Mouse (Mus musculus): ENCODE data around the gene Disc1. TPM values are rescaled to one million over a fixed set of nuclear protein-coding genes. Genes with fewer than 3 reads are reported as not detected.

The Disc1 gene
- polyA plus RNA-seq, 1 experiment from 2014 or later = 0.19 TPM

DNA sequence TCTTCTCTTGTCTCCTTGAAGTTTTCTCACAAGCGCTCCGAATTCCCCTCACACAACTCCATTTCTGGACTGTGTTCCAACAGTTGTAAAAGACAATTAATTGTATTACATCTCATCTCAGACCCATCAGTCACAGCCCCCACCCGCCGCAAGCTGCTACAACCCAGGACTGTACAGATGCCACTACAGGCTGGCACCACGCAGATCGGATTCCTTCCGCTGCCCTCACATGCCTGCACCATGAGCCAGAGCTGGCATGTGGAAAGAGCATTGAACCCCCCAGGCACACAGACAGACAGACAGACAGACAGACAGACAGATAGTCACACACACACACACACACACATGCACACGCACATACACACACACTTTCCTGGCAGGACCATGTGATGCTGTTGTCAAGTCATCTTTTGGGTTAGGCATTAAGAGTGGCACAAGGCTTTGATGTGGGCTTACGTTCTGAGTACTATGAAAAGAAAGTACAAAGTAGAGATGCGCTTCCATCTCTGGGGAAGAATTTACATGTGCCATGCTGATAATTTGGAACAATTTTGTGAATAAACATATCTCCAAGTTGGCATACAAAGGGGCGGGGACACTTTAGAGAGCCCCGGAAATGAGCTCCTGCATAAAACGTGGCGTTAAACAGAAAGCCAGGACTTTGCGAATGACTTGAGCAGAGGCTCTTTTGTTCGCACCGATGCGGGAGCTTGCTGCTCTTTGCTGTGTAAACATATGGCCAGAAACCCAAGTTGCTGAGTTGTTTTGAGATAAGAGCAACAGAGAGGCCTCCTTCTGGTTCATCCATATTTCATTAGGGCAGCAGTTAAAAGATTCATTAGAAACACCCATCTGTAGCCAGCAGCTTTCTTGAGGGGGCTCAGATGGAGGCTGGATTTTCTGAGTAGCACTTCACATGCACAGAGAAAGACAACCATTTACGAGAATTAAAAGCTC is 26.7 kb downstream of the Disc1 start:
- no peak overlapping the region for H3K4me2 ChIP-seq (ENCODE audit: low read depth, low read length)
- no peak overlapping the region for H3K4me3 ChIP-seq (ENCODE audit: low read depth, low read length)
- H3K27me3 ChIP-seq (ENCODE audit: insufficient read depth, low read length) = no peaks in the 10 kb centered on the region
- no peaks in the 10 kb centered on the region for H3K9me3 ChIP-seq (ENCODE audit: low read length)
- H3K4me1 ChIP-seq (ENCODE audit: insufficient read depth) = peaks cover 10% of the 10 kb centered on the region
- TF ChIP-seq EP300 (IDR thresholded peaks at IDR 0.05; ENCODE audit: low read depth) = no peak
- ATAC-seq (no peak), DNase-seq (no peak)
- H3K27ac ChIP-seq (ENCODE audit: low read depth) = no peak overlapping the region
- WGBS (ENCODE audit: insufficient replicate concordance) = 77% methylated on average over 19 of the region's 19 CpGs
- no peaks in the 10 kb centered on the region for H3K36me3 ChIP-seq (replicated peaks; ENCODE audit: insufficient read depth, low read length)
- no peak overlapping the region for H3K9ac ChIP-seq (replicated peaks)

DNA sequence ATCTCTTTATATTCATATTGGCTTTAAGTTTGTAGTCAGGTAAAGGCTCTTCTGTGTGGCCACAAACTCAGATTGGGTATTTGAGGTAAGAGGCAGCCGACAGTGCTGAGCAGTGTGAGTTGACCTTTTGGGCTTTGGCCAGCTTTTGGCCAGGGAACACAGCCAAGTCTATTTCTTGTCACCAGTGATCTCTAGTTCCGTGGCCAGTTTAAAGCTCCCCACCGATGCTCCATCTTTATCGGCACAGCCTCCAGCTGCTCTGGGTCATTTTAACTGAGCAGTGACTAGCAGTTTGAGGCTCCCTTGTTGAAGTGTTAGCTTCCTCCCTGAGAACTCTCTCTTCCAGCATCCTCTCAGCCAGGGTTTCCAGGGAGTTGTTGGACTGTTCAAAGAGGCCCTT is 29.8 kb downstream of the Disc1 start:
- Histone ChIP-seq H3K27ac (ENCODE audit: low read depth) (peak overlapping the region; percentile 51), H3K4me1 (ENCODE audit: insufficient read depth) (peaks cover 10% of the 10 kb centered on the region), H3K4me2 (ENCODE audit: low read depth, low read length) (no peak overlapping the region), H3K36me3 (replicated peaks; ENCODE audit: insufficient read depth, low read length) (no peaks in the 10 kb centered on the region), H3K27me3 (ENCODE audit: insufficient read depth, low read length) (no peaks in the 10 kb centered on the region), H3K9ac (replicated peaks) (no peak overlapping the region), H3K9me3 (ENCODE audit: low read length) (no peaks in the 10 kb centered on the region), H3K4me3 (ENCODE audit: low read depth, low read length) (no peak overlapping the region)
- DNase-seq (peak; percentile 51), ATAC-seq (no peak)
- TF ChIP-seq CTCF (IDR thresholded peaks at IDR 0.05; ENCODE audit: low read depth) (no peak), EP300 (IDR thresholded peaks at IDR 0.05; ENCODE audit: low read depth) (no peak)
- WGBS (ENCODE audit: insufficient replicate concordance) = 32% methylated on average over 4 of the region's 4 CpGs

DNA sequence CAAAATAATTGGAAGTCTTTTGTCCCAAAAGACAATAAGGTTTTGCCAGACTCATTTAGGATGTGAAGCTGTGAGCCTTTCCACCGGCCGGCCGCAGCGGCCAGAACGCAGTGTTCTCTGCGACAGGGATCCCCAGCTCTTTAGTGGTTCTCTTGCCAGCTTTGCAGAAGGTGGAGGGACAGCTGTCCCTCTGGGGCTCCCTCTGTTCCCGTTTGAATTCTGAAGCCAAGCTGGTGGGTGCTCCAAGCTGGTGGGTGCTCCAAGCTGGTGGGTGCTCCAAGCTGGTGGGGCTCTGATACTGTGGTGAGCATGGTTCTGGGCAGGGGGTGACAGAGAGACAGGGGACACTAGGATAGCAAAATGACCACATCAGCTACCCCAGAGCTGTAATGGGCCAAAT is 30.5 kb downstream of the Disc1 start:
- Histone ChIP-seq H3K27ac (ENCODE audit: low read depth) (no peak overlapping the region), H3K36me3 (replicated peaks; ENCODE audit: insufficient read depth, low read length) (no peaks in the 10 kb centered on the region), H3K27me3 (ENCODE audit: insufficient read depth, low read length) (no peaks in the 10 kb centered on the region), H3K4me2 (ENCODE audit: low read depth, low read length) (no peak overlapping the region), H3K9ac (replicated peaks) (no peak overlapping the region), H3K9me3 (ENCODE audit: low read length) (no peaks in the 10 kb centered on the region), H3K4me1 (ENCODE audit: insufficient read depth) (peaks cover 10% of the 10 kb centered on the region), H3K4me3 (ENCODE audit: low read depth, low read length) (no peak overlapping the region)
- DNase-seq = no peak
- ATAC-seq = no peak
- TF ChIP-seq EP300 (IDR thresholded peaks at IDR 0.05; ENCODE audit: low read depth) (no peak), CTCF (IDR thresholded peaks at IDR 0.05; ENCODE audit: low read depth) (no peak)
- WGBS (ENCODE audit: insufficient replicate concordance) = 67% methylated on average over 7 of the region's 7 CpGs

DNA sequence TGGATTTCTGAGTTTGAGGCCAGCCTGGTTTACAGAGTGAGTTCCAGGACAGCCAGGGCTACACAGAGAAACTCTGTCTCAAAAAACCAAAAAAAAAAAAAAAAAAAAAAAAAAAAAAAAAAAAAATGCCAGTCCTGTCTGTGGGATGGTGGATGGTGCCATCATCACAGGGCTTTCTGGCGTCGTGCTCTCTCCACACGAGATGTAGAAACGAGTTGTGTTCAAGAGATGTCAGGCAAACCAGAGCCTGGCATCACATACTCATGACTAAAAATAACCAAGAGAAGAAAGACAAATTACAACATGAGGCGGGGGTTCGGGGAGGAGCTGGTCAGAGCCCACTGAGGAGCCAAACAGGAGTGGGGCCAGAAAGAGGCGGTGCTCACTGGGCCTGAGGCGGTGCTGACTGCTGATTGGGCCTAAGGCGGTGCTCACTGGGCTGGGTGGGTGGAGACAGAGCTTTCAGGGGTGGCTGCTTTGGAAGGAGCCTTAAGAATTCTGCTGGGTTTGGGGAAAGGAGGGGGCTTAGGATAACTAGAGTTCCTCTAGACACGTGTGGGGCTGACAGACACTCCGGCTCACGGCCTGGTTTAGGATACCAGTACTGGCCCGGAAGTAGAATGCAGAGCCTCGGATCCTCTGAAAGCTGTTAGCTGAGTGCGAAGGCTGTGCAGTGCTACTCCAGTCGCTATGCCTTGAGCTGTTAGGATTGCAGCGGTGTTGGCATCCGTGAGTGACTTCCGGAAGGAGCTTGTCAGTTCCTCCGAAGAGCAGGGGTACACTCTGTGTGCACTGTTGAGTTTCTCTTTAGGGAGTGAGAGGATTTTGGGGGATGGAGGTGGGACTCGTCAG is 37.1 kb downstream of the Disc1 start:
- WGBS (ENCODE audit: insufficient replicate concordance) = 66% methylated on average over 21 of the region's 21 CpGs
- Histone ChIP-seq H3K36me3 (replicated peaks; ENCODE audit: insufficient read depth, low read length) (no peaks in the 10 kb centered on the region), H3K27me3 (ENCODE audit: insufficient read depth, low read length) (no peaks in the 10 kb centered on the region), H3K9me3 (ENCODE audit: low read length) (no peaks in the 10 kb centered on the region), H3K4me3 (ENCODE audit: low read depth, low read length) (no peak overlapping the region), H3K9ac (replicated peaks) (no peak overlapping the region), H3K27ac (ENCODE audit: low read depth) (no peak overlapping the region), H3K4me2 (ENCODE audit: low read depth, low read length) (no peak overlapping the region), H3K4me1 (ENCODE audit: insufficient read depth) (no peaks in the 10 kb centered on the region)
- TF ChIP-seq CTCF (IDR thresholded peaks at IDR 0.05; ENCODE audit: low read depth) (no peak), EP300 (IDR thresholded peaks at IDR 0.05; ENCODE audit: low read depth) (no peak)
- ATAC-seq (no peak), DNase-seq (no peak)

DNA sequence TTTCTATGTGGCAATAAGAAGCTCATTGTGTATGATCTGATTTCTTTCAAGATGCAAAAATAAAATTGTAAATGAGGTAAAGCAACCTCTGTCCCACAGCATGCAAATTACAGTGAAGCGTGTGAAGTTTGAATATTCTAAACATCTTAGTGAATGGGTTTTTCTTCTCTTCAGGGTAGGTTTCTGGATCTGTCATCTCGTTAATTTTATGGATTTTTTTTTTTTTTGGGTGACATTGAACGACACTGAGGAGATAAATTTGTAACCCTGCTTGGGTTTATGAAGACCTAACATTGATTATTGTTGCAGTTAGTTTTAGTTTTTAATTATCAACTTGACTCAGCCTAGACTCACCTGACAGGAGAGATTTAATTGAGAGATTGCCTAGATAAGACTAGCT is 43.1 kb downstream of the Disc1 start:
- 68% methylated on average over 3 of the region's 3 CpGs for WGBS (ENCODE audit: insufficient replicate concordance)

DNA sequence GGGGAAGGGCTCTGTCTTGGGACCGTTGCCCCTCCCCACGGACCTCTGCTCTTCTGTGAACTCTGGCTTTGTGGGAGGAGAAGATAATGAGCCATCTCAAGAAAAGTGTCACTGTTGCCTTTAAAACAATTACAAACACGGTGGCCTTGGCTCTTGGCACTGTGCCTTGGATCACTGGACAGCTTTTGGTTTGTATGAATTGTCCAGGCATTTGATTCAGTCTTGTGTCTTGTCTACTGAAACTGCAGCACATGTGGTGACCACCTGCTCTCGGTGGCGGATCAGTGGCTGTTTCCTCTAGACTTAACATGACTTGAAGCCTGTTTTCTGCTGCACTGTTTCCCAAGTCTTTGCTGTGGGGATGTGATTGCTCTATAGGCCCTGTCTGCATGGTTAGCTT is 44.1 kb downstream of the Disc1 start:
- no peaks in the 10 kb centered on the region for H3K36me3 ChIP-seq (replicated peaks; ENCODE audit: insufficient read depth, low read length)
- no peak overlapping the region for H3K4me3 ChIP-seq (ENCODE audit: low read depth, low read length)
- no peaks in the 10 kb centered on the region for H3K4me1 ChIP-seq (ENCODE audit: insufficient read depth)
- no peaks in the 10 kb centered on the region for H3K27me3 ChIP-seq (ENCODE audit: insufficient read depth, low read length)
- H3K9ac ChIP-seq (replicated peaks) = no peak overlapping the region
- no peak overlapping the region for H3K27ac ChIP-seq (ENCODE audit: low read depth)
- H3K9me3 ChIP-seq (ENCODE audit: low read length) = no peaks in the 10 kb centered on the region
- TF ChIP-seq EP300 (IDR thresholded peaks at IDR 0.05; ENCODE audit: low read depth) = no peak
- no peak for TF ChIP-seq CTCF (IDR thresholded peaks at IDR 0.05; ENCODE audit: low read depth)
- DNase-seq (no peak), ATAC-seq (no peak)
- H3K4me2 ChIP-seq (ENCODE audit: low read depth, low read length) = no peak overlapping the region
- 73% methylated on average over 5 of the region's 5 CpGs for WGBS (ENCODE audit: insufficient replicate concordance)

More for the DNA sequence above, 43.1 kb downstream of the Disc1 start:
- DNase-seq (no peak), ATAC-seq (no peak)
- Histone ChIP-seq H3K4me2 (ENCODE audit: low read depth, low read length) (no peak overlapping the region), H3K9me3 (ENCODE audit: low read length) (no peaks in the 10 kb centered on the region), H3K4me3 (ENCODE audit: low read depth, low read length) (no peak overlapping the region), H3K9ac (replicated peaks) (no peak overlapping the region), H3K36me3 (replicated peaks; ENCODE audit: insufficient read depth, low read length) (no peaks in the 10 kb centered on the region), H3K4me1 (ENCODE audit: insufficient read depth) (no peaks in the 10 kb centered on the region), H3K27me3 (ENCODE audit: insufficient read depth, low read length) (no peaks in the 10 kb centered on the region), H3K27ac (ENCODE audit: low read depth) (no peak overlapping the region)
- no peak for TF ChIP-seq EP300 (IDR thresholded peaks at IDR 0.05; ENCODE audit: low read depth)
- TF ChIP-seq CTCF (IDR thresholded peaks at IDR 0.05; ENCODE audit: low read depth) = no peak

All from liver, postnatal 0 days (tissue).